Mouse (Mus musculus) G1E (cell line): Measurements from ENCODE around the gene Zmym4. TPM values are rescaled to one million over a fixed set of nuclear protein-coding genes. Genes with fewer than 3 reads are reported as not detected.
A peak's percentile ranks its signal among the peaks of the same experiment; 100 is the strongest.

Source experiments
- ATAC-seq: 2 replicates; pipeline ENCODE4 v1.8.0; 2016; ENCODE audit warnings: mild to moderate bottlenecking; ENCODE audit not compliant: insufficient number of reproducible peaks, poor library complexity, low FRiP score, severe bottlenecking; ENCODE audit errors: extremely low read depth
- DNase-seq: peaks from one replicate; pipeline ENCODE4 v3.0.0; 2012; ENCODE audit warnings: low spot score
- H3K27me3 ChIP-seq: 2 replicates; pipeline ENCODE4 v1.6.1; 2012; ENCODE audit warnings: mild to moderate bottlenecking, low read length, inconsistent platforms; ENCODE audit not compliant: insufficient read depth
- H3K36me3 ChIP-seq: replicated peaks from 2 replicates; pipeline ENCODE3; 2012; ENCODE audit warnings: mild to moderate bottlenecking, inconsistent platforms
- H3K4me1 ChIP-seq: 2 replicates; pipeline ENCODE4 v1.6.1; 2012; ENCODE audit warnings: low read depth, low read length, inconsistent platforms, mixed read lengths; ENCODE audit not compliant: insufficient read depth
- H3K4me3 ChIP-seq: 2 replicates; pipeline ENCODE4 v1.5.1; 2012; ENCODE audit warnings: low read depth, mild to moderate bottlenecking, inconsistent platforms, low read length, moderate library complexity, mixed read lengths
- H3K9me3 ChIP-seq: replicated peaks from 2 replicates; pipeline ENCODE4 v1.6.1; 2012; ENCODE audit warnings: inconsistent platforms
- CTCF ChIP-seq: IDR thresholded peaks from 2 replicates; pipeline ENCODE4 v1.5.1; 2012; ENCODE audit warnings: low read depth, low read length, inconsistent platforms, mixed read lengths
- GATA1 ChIP-seq: IDR thresholded peaks from 2 replicates; pipeline ENCODE4 v1.6.1; 2012; ENCODE audit warnings: borderline replicate concordance, low read length, inconsistent platforms, mixed read lengths
- GATA2 ChIP-seq: IDR thresholded peaks from 2 replicates; pipeline ENCODE4 v1.6.1; 2012; ENCODE audit warnings: low read depth, low read length, inconsistent platforms, borderline replicate concordance
- POLR2AphosphoS5 ChIP-seq: IDR thresholded peaks from 2 replicates; pipeline ENCODE4 v1.6.1; 2012; ENCODE audit warnings: low read depth, low read length, inconsistent platforms; ENCODE audit not compliant: insufficient replicate concordance
- TAL1 ChIP-seq: conservative IDR thresholded peaks from 2 replicates; pipeline ENCODE4 v1.6.1; 2012; ENCODE audit warnings: low read depth, low read length, inconsistent platforms, mixed read lengths
- polyA plus RNA-seq: library from polyadenylated mRNA; stranded (reverse); fragments of >175 nt; gene quantifications from 2 replicates; pipeline ENCODE4 v1.2.3, GENCODE M21; 2012
- total RNA-seq, 2 experiments: library from RNA; stranded (forward) in 1 of 2; stranded (reverse) in 1 of 2; fragments of 200-1000 nt in 1 of 2; fragments of >200 nt in 1 of 2; fragmentation: Nextera tagmentation in 1 of 2; gene quantifications; 2 replicates each; pipeline ENCODE4 v1.2.3; 2014 to 2017

Gene Zmym4
- total and polyA plus RNA-seq, 3 experiments, result 3.9 to 81.3 (median 54.7) TPM

DNA sequence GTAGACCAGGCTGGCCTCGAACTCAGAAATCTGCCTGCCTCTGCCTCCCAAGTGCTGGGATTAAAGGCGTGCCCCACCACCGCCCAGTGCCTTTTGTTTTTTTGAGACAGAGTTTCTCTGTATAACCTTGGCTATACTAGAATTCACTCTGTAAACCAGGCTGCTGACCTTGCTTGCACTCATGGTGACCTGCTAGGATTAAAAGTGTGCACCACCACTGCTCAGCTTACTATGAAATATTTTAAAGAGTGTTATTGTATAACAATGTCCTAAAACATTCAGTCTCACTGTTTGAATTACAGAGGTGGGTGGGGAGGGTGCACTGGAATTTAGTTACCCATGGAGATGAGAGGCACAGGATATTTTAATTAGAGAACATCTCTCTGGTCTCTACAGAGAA lies 25.1 kb downstream of the Zmym4 start:
- ATAC-seq (no peak), DNase-seq (no peak)
- Histone ChIP-seq H3K9me3 (no peaks in the 10 kb centered on the region), H3K4me3 (no peak overlapping the region), H3K4me1 (no peaks in the 10 kb centered on the region), H3K36me3 (peaks cover 25% of the 10 kb centered on the region), H3K27me3 (no peaks in the 10 kb centered on the region)
- TF ChIP-seq GATA2 (no peak), TAL1 (no peak), POLR2AphosphoS5 (no peak), CTCF (no peak), GATA1 (no peak)

DNA sequence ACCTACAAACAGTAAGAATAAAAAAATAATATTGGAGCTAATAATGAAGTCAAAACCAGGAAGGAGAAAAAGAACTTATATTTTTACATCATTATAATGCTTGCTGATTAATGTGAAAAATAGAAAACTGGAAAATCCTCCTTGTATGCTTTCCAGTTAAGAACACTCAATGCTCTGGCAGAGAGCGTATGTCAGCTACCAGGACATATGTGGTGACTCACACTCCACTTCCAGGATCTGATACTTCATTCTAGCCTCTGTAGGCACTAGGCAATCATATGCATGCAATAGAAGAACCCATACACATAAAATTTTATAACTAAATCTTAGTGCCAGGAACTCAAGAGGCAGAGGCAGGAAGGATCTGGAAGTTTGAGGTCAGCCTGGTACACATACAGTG lies 40.2 kb downstream of the Zmym4 start:
- DNase-seq (no peak), ATAC-seq (no peak)
- TF ChIP-seq TAL1 (no peak), GATA1 (no peak), GATA2 (no peak), CTCF (no peak), POLR2AphosphoS5 (no peak)
- no peaks in the 10 kb centered on the region for H3K9me3 ChIP-seq
- H3K4me1 ChIP-seq, result no peaks in the 10 kb centered on the region
- H3K4me3 ChIP-seq, result no peak overlapping the region
- H3K27me3 ChIP-seq, result no peaks in the 10 kb centered on the region
- H3K36me3 ChIP-seq, result peaks cover 22% of the 10 kb centered on the region

- peak; percentile 86 for ATAC-seq
- peak; percentile 17 for DNase-seq
Measured at GRCm38 (mm10) chr4:126889879-126890278, 78.1 kb downstream of the Zmym4 start.

GRCm38 (mm10) chr4:126885953-126886352 lies 82.0 kb downstream of the Zmym4 start:
- no peak for ATAC-seq
- Histone ChIP-seq H3K27me3 (no peaks in the 10 kb centered on the region), H3K4me1 (peaks cover 11% of the 10 kb centered on the region), H3K36me3 (peaks cover 49% of the 10 kb centered on the region), H3K4me3 (no peak overlapping the region), H3K9me3 (no peaks in the 10 kb centered on the region)
- TF ChIP-seq POLR2AphosphoS5, result no peak
- TF ChIP-seq CTCF, result no peak
- TF ChIP-seq GATA1, result no peak
- TF ChIP-seq TAL1, result no peak
- TF ChIP-seq GATA2, result no peak
- DNase-seq, result no peak

More at GRCm38 (mm10) chr4:126889879-126890278, 78.1 kb downstream of the Zmym4 start:
- Histone ChIP-seq H3K36me3 (peaks cover 52% of the 10 kb centered on the region), H3K4me1 (peaks cover 11% of the 10 kb centered on the region), H3K4me3 (no peak overlapping the region), H3K27me3 (no peaks in the 10 kb centered on the region), H3K9me3 (no peaks in the 10 kb centered on the region)
- TF ChIP-seq POLR2AphosphoS5, result no peak
- no peak for TF ChIP-seq TAL1
- no peak for TF ChIP-seq GATA2
- no peak for TF ChIP-seq GATA1
- no peak for TF ChIP-seq CTCF

GRCm38 (mm10) chr4:126883602-126884001 lies 84.3 kb downstream of the Zmym4 start:
- no peak overlapping the region for H3K4me3 ChIP-seq
- H3K36me3 ChIP-seq, result peaks cover 55% of the 10 kb centered on the region
- no peaks in the 10 kb centered on the region for H3K4me1 ChIP-seq
- no peaks in the 10 kb centered on the region for H3K9me3 ChIP-seq
- H3K27me3 ChIP-seq, result no peaks in the 10 kb centered on the region
- ATAC-seq (no peak), DNase-seq (no peak)
- TF ChIP-seq GATA1 (no peak), POLR2AphosphoS5 (no peak), TAL1 (no peak), CTCF (no peak), GATA2 (no peak)

DNA sequence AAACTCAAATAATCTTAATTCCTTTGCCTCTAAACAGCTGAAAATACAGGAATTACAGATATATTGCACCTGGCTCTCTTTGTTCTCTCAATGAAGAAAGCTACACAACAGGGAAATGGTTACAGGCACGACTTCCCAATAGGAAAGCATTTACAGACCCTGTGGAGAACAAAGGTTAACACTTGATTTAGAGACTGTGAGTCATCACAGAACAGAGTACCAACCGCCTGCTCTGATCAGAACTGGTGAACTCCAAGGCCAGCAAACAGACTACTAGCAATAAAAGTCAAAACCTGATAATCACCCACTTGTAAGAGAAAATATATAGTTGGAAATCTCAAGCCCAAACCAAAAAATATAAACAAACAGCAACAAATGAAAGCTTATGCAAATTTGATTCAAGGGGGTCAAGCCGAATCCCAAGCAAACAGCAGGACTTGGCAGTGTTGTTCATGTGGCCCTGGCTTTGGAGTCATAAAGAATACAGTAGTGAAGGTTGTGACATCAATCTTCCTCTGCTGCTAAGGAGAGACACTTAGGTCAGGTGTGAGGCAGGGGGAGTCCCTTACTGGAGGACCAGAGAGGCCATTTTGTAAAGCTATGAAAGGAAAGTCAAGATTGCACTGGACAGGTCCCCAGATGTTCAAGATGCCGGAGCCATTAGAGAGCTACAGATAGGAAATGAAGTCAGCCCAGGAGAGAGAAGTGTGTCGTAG lies 88.2 kb downstream of the Zmym4 start:
- TF ChIP-seq GATA1 (no peak), TAL1 (no peak), POLR2AphosphoS5 (no peak), CTCF (no peak), GATA2 (no peak)
- Histone ChIP-seq H3K4me3 (no peak overlapping the region), H3K9me3 (no peaks in the 10 kb centered on the region), H3K27me3 (no peaks in the 10 kb centered on the region), H3K36me3 (peaks cover 67% of the 10 kb centered on the region), H3K4me1 (no peaks in the 10 kb centered on the region)
- ATAC-seq, result no peak
- DNase-seq, result no peak

GRCm38 (mm10) chr4:126872717-126873116 lies 95.2 kb downstream of the Zmym4 start:
- Histone ChIP-seq H3K4me1 (no peaks in the 10 kb centered on the region), H3K36me3 (peaks cover 62% of the 10 kb centered on the region), H3K4me3 (no peak overlapping the region), H3K9me3 (no peaks in the 10 kb centered on the region), H3K27me3 (no peaks in the 10 kb centered on the region)
- TF ChIP-seq GATA2 (no peak), CTCF (no peak), TAL1 (no peak)
- ATAC-seq, result no peak
- DNase-seq, result no peak
